Mouse (Mus musculus) myocyte (in vitro differentiated cells): ENCODE measurements around the gene Gpm6a. TPM values are rescaled to one million over a fixed set of nuclear protein-coding genes. Genes with fewer than 3 reads are reported as not detected.

Experiments used
- H3K27me3 ChIP-seq: one replicate; pipeline ENCODE4 v1.6.1; 2011; ENCODE audit not compliant: control insufficient read depth, insufficient read depth, insufficient read length
- H3K36me3 ChIP-seq: one replicate; pipeline ENCODE4 v1.6.1; 2011; ENCODE audit not compliant: control insufficient read depth, insufficient read depth
- H3K4me2 ChIP-seq: one replicate; pipeline ENCODE4 v1.6.1; 2011; ENCODE audit warnings: low read depth, control low read depth
- H3K4me3 ChIP-seq: one replicate; pipeline ENCODE4 v1.5.1; 2011; ENCODE audit warnings: mild to moderate bottlenecking, control low read depth, moderate library complexity
- H3K79me2 ChIP-seq: one replicate; pipeline ENCODE4 v1.6.1; 2011; ENCODE audit not compliant: control insufficient read depth, insufficient read depth
- H3ac ChIP-seq: one replicate; pipeline ENCODE4 v1.6.1; 2011; ENCODE audit not compliant: control insufficient read depth, insufficient read length
- CEBPB ChIP-seq: IDR thresholded peaks from 2 replicates; pipeline ENCODE4 v1.6.1; 2011; ENCODE audit warnings: mild to moderate bottlenecking, moderate library complexity; ENCODE audit not compliant: poor library complexity, insufficient read depth, severe bottlenecking
- E2F4 ChIP-seq: IDR thresholded peaks from one replicate; pipeline ENCODE4 v1.6.1; 2011; ENCODE audit warnings: mild to moderate bottlenecking, control low read depth, moderate library complexity; ENCODE audit not compliant: insufficient read depth
- MAX ChIP-seq: IDR thresholded peaks from one replicate; pipeline ENCODE4 v1.6.1; 2011; ENCODE audit warnings: low read depth, mild to moderate bottlenecking, control low read depth
- MYOD1 ChIP-seq, 3 experiments: IDR thresholded peaks; one replicate each; pipeline ENCODE4 v1.6.1; 2011; ENCODE audit warnings: control low read depth in 2 of 3, low read depth in 2 of 3, mild to moderate bottlenecking in 2 of 3, moderate library complexity in 1 of 3; ENCODE audit not compliant: insufficient read length in 2 of 3, control insufficient read depth in 1 of 3
- MYOG ChIP-seq, 3 experiments: IDR thresholded peaks; one replicate each; pipeline ENCODE4 v1.6.1; 2011; ENCODE audit warnings: control low read depth in 2 of 3, low read depth in 2 of 3, mild to moderate bottlenecking in 2 of 3; ENCODE audit not compliant: insufficient read length in 2 of 3, control insufficient read depth in 1 of 3, insufficient read depth in 1 of 3
- POLR2A ChIP-seq: IDR thresholded peaks from one replicate; pipeline ENCODE4 v1.6.1; 2011; ENCODE audit warnings: low read depth, mild to moderate bottlenecking, control low read depth, moderate library complexity; ENCODE audit not compliant: insufficient read length
- POLR2AphosphoS2 ChIP-seq: IDR thresholded peaks from one replicate; pipeline ENCODE4 v1.6.1; 2011; ENCODE audit warnings: low read depth, control low read depth; ENCODE audit not compliant: insufficient read length
- REST ChIP-seq: IDR thresholded peaks from one replicate; pipeline ENCODE4 v1.6.1; 2011; ENCODE audit warnings: mild to moderate bottlenecking, control low read depth, moderate library complexity; ENCODE audit not compliant: insufficient read depth, insufficient read length
- SRF ChIP-seq: IDR thresholded peaks from one replicate; pipeline ENCODE4 v1.6.1; 2011; ENCODE audit warnings: low read depth; ENCODE audit not compliant: control insufficient read depth, insufficient read length
- TCF12 ChIP-seq: IDR thresholded peaks from one replicate; pipeline ENCODE4 v1.6.1; 2011; ENCODE audit warnings: mild to moderate bottlenecking, control low read depth; ENCODE audit not compliant: poor library complexity, insufficient read depth, severe bottlenecking
- TCF3 ChIP-seq: IDR thresholded peaks from one replicate; pipeline ENCODE4 v1.6.1; 2011; ENCODE audit warnings: low read depth, control low read depth; ENCODE audit not compliant: insufficient read length
- USF1 ChIP-seq: IDR thresholded peaks from one replicate; pipeline ENCODE4 v1.6.1; 2011; ENCODE audit warnings: low read depth, mild to moderate bottlenecking, control low read depth, moderate library complexity
- polyA plus RNA-seq: library from polyadenylated mRNA; unstranded; fragments of >200 nt; fragmentation: generic; extraction: Trizol; gene quantifications from one replicate; pipeline ENCODE4 v1.2.1, GENCODE M21; 2012; ENCODE audit warnings: missing spikeins

Gene Gpm6a
- polyA plus RNA-seq, 1 experiment = not detected

GRCm38 (mm10) chr8:54975927-54976326, 21.3 kb downstream of the Gpm6a start:
- Histone ChIP-seq H3K4me3 (no peak overlapping the region), H3K27me3 (no peaks in the 10 kb centered on the region), H3K4me2 (no peak overlapping the region), H3ac (no peak overlapping the region), H3K79me2 (no peaks in the 10 kb centered on the region), H3K36me3 (no peaks in the 10 kb centered on the region)
- TF ChIP-seq POLR2A (no peak), SRF (no peak), MYOG (IDR thresholded peaks at IDR 0.05; ENCODE audit: control insufficient read depth in 1 of 3, insufficient read depth in 1 of 3, insufficient read length in 2 of 3, low read depth in 2 of 3) (no peak), E2F4 (no peak), MAX (no peak), USF1 (no peak), CEBPB (no peak), TCF12 (no peak), TCF3 (no peak), REST (no peak), POLR2AphosphoS2 (no peak), MYOD1 (IDR thresholded peaks at IDR 0.05; ENCODE audit: control insufficient read depth in 1 of 3, insufficient read length in 2 of 3, low read depth in 2 of 3) (no peak)

- Histone ChIP-seq H3K4me3 (no peak overlapping the region), H3K27me3 (no peaks in the 10 kb centered on the region), H3K79me2 (no peaks in the 10 kb centered on the region), H3K4me2 (no peak overlapping the region), H3K36me3 (no peaks in the 10 kb centered on the region), H3ac (no peak overlapping the region)
- TF ChIP-seq CEBPB (no peak), MYOG (IDR thresholded peaks at IDR 0.05; ENCODE audit: control insufficient read depth in 1 of 3, insufficient read depth in 1 of 3, insufficient read length in 2 of 3, low read depth in 2 of 3) (no peak), MAX (no peak), REST (no peak), USF1 (no peak), TCF12 (no peak), E2F4 (no peak), MYOD1 (IDR thresholded peaks at IDR 0.05; ENCODE audit: control insufficient read depth in 1 of 3, insufficient read length in 2 of 3, low read depth in 2 of 3) (no peak)
Measured at GRCm38 (mm10) chr8:54976663-54977062, 22.0 kb downstream of the Gpm6a start.

DNA sequence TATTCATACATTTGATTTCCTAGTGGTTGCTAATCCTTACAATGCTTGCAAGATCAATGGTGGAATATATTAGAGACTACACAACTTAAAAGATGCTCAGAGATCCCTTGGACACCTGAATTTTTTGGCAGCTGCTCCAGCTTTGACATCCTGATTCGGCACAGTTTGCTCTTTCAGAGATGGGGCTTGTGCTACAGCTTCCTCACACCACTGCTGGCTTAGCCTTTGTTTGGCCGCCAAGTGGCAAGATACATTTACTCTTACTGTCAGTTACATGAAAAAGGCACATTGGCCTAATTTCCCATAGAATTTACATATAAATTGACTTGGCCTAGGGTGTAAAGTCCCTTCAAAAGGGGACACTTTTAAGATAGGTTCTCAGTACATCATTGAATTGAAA, 32.1 kb downstream of the Gpm6a start:
- Histone ChIP-seq H3K27me3 (no peaks in the 10 kb centered on the region), H3ac (no peak overlapping the region), H3K79me2 (no peaks in the 10 kb centered on the region), H3K36me3 (no peaks in the 10 kb centered on the region), H3K4me2 (no peak overlapping the region), H3K4me3 (no peak overlapping the region)
- TF ChIP-seq E2F4 (no peak), REST (no peak), POLR2AphosphoS2 (no peak), MAX (no peak), CEBPB (no peak), TCF12 (no peak), MYOD1 (IDR thresholded peaks at IDR 0.05; ENCODE audit: control insufficient read depth in 1 of 3, insufficient read length in 2 of 3, low read depth in 2 of 3) (no peak), USF1 (no peak), MYOG (IDR thresholded peaks at IDR 0.05; ENCODE audit: control insufficient read depth in 1 of 3, insufficient read depth in 1 of 3, insufficient read length in 2 of 3, low read depth in 2 of 3) (no peak), SRF (no peak), TCF3 (no peak), POLR2A (no peak)

- H3ac ChIP-seq = no peak overlapping the region
Measured at GRCm38 (mm10) chr8:54989093-54989492, 34.5 kb downstream of the Gpm6a start.

More at GRCm38 (mm10) chr8:54989093-54989492, 34.5 kb downstream of the Gpm6a start:
- H3K79me2 ChIP-seq = no peaks in the 10 kb centered on the region
- no peaks in the 10 kb centered on the region for H3K27me3 ChIP-seq
- no peak for TF ChIP-seq MYOG (IDR thresholded peaks at IDR 0.05; ENCODE audit: control insufficient read depth in 1 of 3, insufficient read depth in 1 of 3, insufficient read length in 2 of 3, low read depth in 2 of 3)
- no peak for TF ChIP-seq SRF
- no peak for TF ChIP-seq MAX
- no peak for TF ChIP-seq E2F4
- TF ChIP-seq TCF12 = no peak
- no peak for TF ChIP-seq POLR2AphosphoS2
- no peak for TF ChIP-seq CEBPB
- no peak for TF ChIP-seq REST
- H3K36me3 ChIP-seq = no peaks in the 10 kb centered on the region
- H3K4me2 ChIP-seq = no peak overlapping the region
- H3K4me3 ChIP-seq = no peak overlapping the region
